In genomic region chr14:55370384-55370783, GRCm38 (mm10) we compare ENCODE assay signal across 10 mouse cellular contexts.
"Had no signal": no experiment of that assay in that cellular context is flagged by ENCODE, and none has a peak within 500 bp of the region (broad histone marks: within the 10 kb centered on the region; RNA-seq: fewer than 3 reads in every experiment).

No protein-coding gene starts in this region.

- ATAC-seq: intestine, postnatal 0 days; midbrain, embryonic 15.5 days had no signal

- DNase-seq: kidney, adult 8-10 months; kidney, postnatal 36 days; layer of hippocampus, adult 9-11 months; layer of hippocampus, postnatal 36 days; lung, adult 18-20 months; right cerebral cortex, postnatal 4 days; thymus, adult 2 months; thymus, postnatal 4 days had no signal
